Mouse (Mus musculus) kidney, postnatal 0 days (tissue): ENCODE measurements around the gene Rere. TPM values are rescaled to one million over a fixed set of nuclear protein-coding genes. Genes with fewer than 3 reads are reported as not detected.

Experiments
- ATAC-seq: fragments of 200-750 bp; cut with Nextera tagmentation; replicated peaks from 2 replicates; pipeline ENCODE4 v1.8.0; 2017; ENCODE audit warnings: low read depth, moderate number of reproducible peaks, moderate TSS enrichment, moderate library complexity; ENCODE audit not compliant: low FRiP score
- DNase-seq: peaks from one replicate; pipeline ENCODE4 v3.0.0-alpha.2; 2016; ENCODE audit warnings: low spot score
- H3K27ac ChIP-seq: fragments of 300-500 bp; sonication (generic); 2 replicates; pipeline ENCODE4 v1.5.1; 2014; ENCODE audit warnings: mild to moderate bottlenecking
- H3K27me3 ChIP-seq: fragments of 300-500 bp; sonication (generic); 2 replicates; pipeline ENCODE4 v1.6.1; 2014; ENCODE audit warnings: low read length, mixed read lengths; ENCODE audit not compliant: insufficient read depth
- H3K36me3 ChIP-seq: fragments of 300-500 bp; sonication (generic); 2 replicates; pipeline ENCODE4 v1.6.1; 2014; ENCODE audit warnings: low read length, mixed read lengths; ENCODE audit not compliant: insufficient read depth
- H3K4me1 ChIP-seq: fragments of 300-500 bp; sonication (generic); replicated peaks from 2 replicates; pipeline ENCODE4 v1.6.1; 2014; ENCODE audit warnings: antibody characterized with exemption, low read length, mixed read lengths; ENCODE audit not compliant: insufficient read depth
- H3K4me2 ChIP-seq: fragments of 300-500 bp; sonication (generic); 2 replicates; pipeline ENCODE4 v1.6.1; 2014; ENCODE audit warnings: mild to moderate bottlenecking, low read length, moderate library complexity, mixed read lengths
- H3K4me3 ChIP-seq: fragments of 300-500 bp; sonication (generic); replicated peaks from 2 replicates; pipeline ENCODE4 v1.5.1; 2014; ENCODE audit warnings: low read depth, low read length
- H3K9ac ChIP-seq: fragments of 300-500 bp; sonication (generic); 2 replicates; pipeline ENCODE4 v1.6.1; 2014; ENCODE audit warnings: low read depth, low read length
- H3K9me3 ChIP-seq: fragments of 300-500 bp; sonication (generic); replicated peaks from 2 replicates; pipeline ENCODE4 v1.6.1; 2016; ENCODE audit warnings: low read length, inconsistent platforms, mixed read lengths
- CTCF ChIP-seq: IDR thresholded peaks from 2 replicates; pipeline ENCODE4 v1.5.1; 2016; ENCODE audit warnings: antibody characterized with exemption, low read depth, mild to moderate bottlenecking, moderate library complexity
- WGBS: fragments of 180-500 bp; shearing (Covaris S2); extraction: QIAGEN DNeasy Blood & Tissue Kit; methylation state at CpG from one replicate; pipeline ENCODE4 v1.1.7; 2014; 5-methylcytosine and 5-hydroxymethylcytosine counted together
- polyA plus RNA-seq: library from polyadenylated mRNA; unstranded; fragments of >200 nt; fragmentation: Nextera tagmentation; extraction: Ambion mirVana; gene quantifications from 2 replicates; pipeline ENCODE4 v1.2.1, GENCODE M21; 2015

The Rere gene
- polyA plus RNA-seq, 1 experiment from 2014 or later, result 29.8 TPM

- no peak for DNase-seq
- 61% methylated on average over 2 of the region's 2 CpGs for WGBS
Measured at GRCm38 (mm10) chr4:150516201-150516600, 234.8 kb downstream of the Rere start.

GRCm38 (mm10) chr4:150517381-150517780, 235.9 kb downstream of the Rere start:
- ATAC-seq, result no peak
- WGBS, result 39% methylated on average over 4 of the region's 4 CpGs
- no peaks in the 10 kb centered on the region for H3K27me3 ChIP-seq

More at GRCm38 (mm10) chr4:150516201-150516600, 234.8 kb downstream of the Rere start:
- ATAC-seq, result no peak
- no peaks in the 10 kb centered on the region for H3K9me3 ChIP-seq
- TF ChIP-seq CTCF, result no peak
- no peak overlapping the region for H3K9ac ChIP-seq
- H3K4me3 ChIP-seq, result no peak overlapping the region
- no peaks in the 10 kb centered on the region for H3K27me3 ChIP-seq
- no peak overlapping the region for H3K4me2 ChIP-seq
- 0 out of 2 replicates have a peak, but pooled peaks cover 6% of the 10 kb centered on the region for H3K36me3 ChIP-seq
- no peak overlapping the region for H3K27ac ChIP-seq
- H3K4me1 ChIP-seq, result no peaks in the 10 kb centered on the region

GRCm38 (mm10) chr4:150518826-150519225, 237.4 kb downstream of the Rere start:
- no peak for DNase-seq
- Histone ChIP-seq H3K27ac (no peak overlapping the region), H3K4me3 (no peak overlapping the region), H3K9ac (no peak overlapping the region), H3K4me1 (no peaks in the 10 kb centered on the region), H3K36me3 (peaks cover 3% of the 10 kb centered on the region; the same call in 1 of the 2 replicates), H3K4me2 (no peak overlapping the region), H3K9me3 (no peaks in the 10 kb centered on the region), H3K27me3 (no peaks in the 10 kb centered on the region)
- 93% methylated on average over 5 of the region's 5 CpGs for WGBS
- TF ChIP-seq CTCF, result no peak
- no peak for ATAC-seq

More at GRCm38 (mm10) chr4:150517381-150517780, 235.9 kb downstream of the Rere start:
- TF ChIP-seq CTCF, result no peak
- Histone ChIP-seq H3K4me3 (no peak overlapping the region), H3K27ac (no peak overlapping the region), H3K4me1 (no peaks in the 10 kb centered on the region), H3K9me3 (no peaks in the 10 kb centered on the region), H3K4me2 (no peak overlapping the region), H3K36me3 (no peaks in the 10 kb centered on the region), H3K9ac (no peak overlapping the region)
- DNase-seq, result no peak

- Histone ChIP-seq H3K4me3 (no peak overlapping the region), H3K27ac (no peak overlapping the region), H3K4me2 (no peak overlapping the region), H3K9ac (no peak overlapping the region), H3K36me3 (peaks cover 3% of the 10 kb centered on the region; the same call in 1 of the 2 replicates), H3K4me1 (no peaks in the 10 kb centered on the region), H3K27me3 (no peaks in the 10 kb centered on the region), H3K9me3 (no peaks in the 10 kb centered on the region)
- no peak for TF ChIP-seq CTCF
- WGBS, result 93% methylated on average over 1 of the region's 1 CpGs
- DNase-seq (no peak), ATAC-seq (no peak)
Measured at GRCm38 (mm10) chr4:150520069-150520468, 238.6 kb downstream of the Rere start.

GRCm38 (mm10) chr4:150522425-150522824, 241.0 kb downstream of the Rere start:
- WGBS, result 82% methylated on average over 5 of the region's 5 CpGs
- Histone ChIP-seq H3K27me3 (no peaks in the 10 kb centered on the region), H3K36me3 (peaks cover 3% of the 10 kb centered on the region; the same call in 1 of the 2 replicates), H3K9ac (no peak overlapping the region), H3K4me3 (no peak overlapping the region), H3K4me2 (no peak overlapping the region), H3K4me1 (no peaks in the 10 kb centered on the region), H3K27ac (no peak overlapping the region), H3K9me3 (no peaks in the 10 kb centered on the region)
- DNase-seq (no peak), ATAC-seq (no peak)
- no peak for TF ChIP-seq CTCF

- Histone ChIP-seq H3K9ac (no peak overlapping the region), H3K36me3 (peaks cover 3% of the 10 kb centered on the region; the same call in 1 of the 2 replicates), H3K4me1 (no peaks in the 10 kb centered on the region), H3K4me3 (no peak overlapping the region), H3K27me3 (no peaks in the 10 kb centered on the region), H3K9me3 (no peaks in the 10 kb centered on the region), H3K27ac (no peak overlapping the region), H3K4me2 (no peak overlapping the region)
- ATAC-seq, result no peak
- TF ChIP-seq CTCF, result no peak
- DNase-seq, result no peak
Measured at GRCm38 (mm10) chr4:150523351-150523750, 241.9 kb downstream of the Rere start.

GRCm38 (mm10) chr4:150526269-150526668, 244.8 kb downstream of the Rere start:
- Histone ChIP-seq H3K4me3 (no peak overlapping the region), H3K27ac (no peak overlapping the region), H3K9ac (no peak overlapping the region), H3K4me1 (no peaks in the 10 kb centered on the region; the same call in 1 of the 2 replicates), H3K36me3 (peaks cover 3% of the 10 kb centered on the region; the same call in 1 of the 2 replicates), H3K4me2 (no peak overlapping the region), H3K9me3 (no peaks in the 10 kb centered on the region), H3K27me3 (no peaks in the 10 kb centered on the region)
- no peak for TF ChIP-seq CTCF
- DNase-seq, result peak; percentile 34
- 33% methylated on average over 1 of the region's 1 CpGs for WGBS
- no peak for ATAC-seq
